Mouse (Mus musculus) inflammation-experienced regulatory T-cells, adult 16 weeks (primary cell): ENCODE measurements around the gene Cdc16. TPM values are rescaled to one million over a fixed set of nuclear protein-coding genes. Genes with fewer than 3 reads are reported as not detected.

Experiments used
- polyA plus RNA-seq: library from polyadenylated mRNA; unstranded; fragments of 100-300 nt; shearing (Covaris generic); gene quantifications from one replicate; pipeline ENCODE4 v1.2.1, GENCODE M21; 2017

The Cdc16 gene
- 37.4 TPM for polyA plus RNA-seq

GRCm38 (mm10) chr8:13756982-13757804 lies at the start of gene Cdc16:
Cdc16 (plus strand) TSS chr8:13757676.

GRCm38 (mm10) chr8:13785250-13785763 lies 27.8 kb downstream of the Cdc16 start, which contains the start of gene Upf3a:
Upf3a (plus strand) TSS chr8:13785615.

Other genes with a start within 250 kb of the Cdc16 start
- gene 1700029H14Rik, start 195.2 kb upstream of the Cdc16 start, polyA plus RNA-seq: not detected
- 211 TPM for gene Rasa3, start 80.1 kb upstream of the Cdc16 start, polyA plus RNA-seq
- gene Cfap97d2, start 51.8 kb upstream of the Cdc16 start, polyA plus RNA-seq: not detected
- 39.5 TPM for gene Upf3a, start 27.9 kb downstream of the Cdc16 start, polyA plus RNA-seq
- not detected for gene AF366264, start 80.7 kb downstream of the Cdc16 start, polyA plus RNA-seq
- gene Champ1, start 112.0 kb downstream of the Cdc16 start, polyA plus RNA-seq: 47.5 TPM
- 0.99 TPM for gene Coprs, start 132.6 kb downstream of the Cdc16 start, polyA plus RNA-seq